Mouse (Mus musculus) B cell, adult 2 months (primary cell): ENCODE measurements around the gene Il4ra.

Experiments used
- DNase-seq, 2 experiments: peaks; one replicate each; pipeline ENCODE4 v3.0.0; 2022

Il4ra gene

DNA sequence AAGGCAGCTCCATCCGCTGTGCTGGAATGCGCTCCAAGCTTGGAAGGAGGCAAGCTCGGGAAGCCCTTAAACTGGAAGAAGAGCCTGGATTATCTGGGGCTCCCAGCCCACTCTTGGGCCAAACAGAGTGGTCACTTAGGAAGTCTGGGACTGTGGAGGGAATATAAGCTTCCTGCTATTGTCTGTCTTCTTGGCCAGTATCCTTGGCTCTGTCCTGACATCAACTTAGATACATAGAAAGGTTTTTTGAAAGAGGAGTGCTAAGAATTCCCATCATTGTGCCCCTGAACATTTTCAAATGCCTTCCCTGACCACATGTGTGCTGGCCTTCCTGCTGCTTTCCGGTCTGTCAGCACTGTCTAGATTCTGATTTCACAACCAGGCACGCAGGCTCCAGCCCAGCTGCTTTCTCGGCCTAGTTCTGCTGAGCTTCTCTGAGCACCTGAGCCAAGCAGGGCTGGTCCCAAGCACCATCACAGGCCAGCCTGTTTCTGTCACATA lies 989 bp upstream of the Il4ra start:
- DNase-seq, result no peak

DNA sequence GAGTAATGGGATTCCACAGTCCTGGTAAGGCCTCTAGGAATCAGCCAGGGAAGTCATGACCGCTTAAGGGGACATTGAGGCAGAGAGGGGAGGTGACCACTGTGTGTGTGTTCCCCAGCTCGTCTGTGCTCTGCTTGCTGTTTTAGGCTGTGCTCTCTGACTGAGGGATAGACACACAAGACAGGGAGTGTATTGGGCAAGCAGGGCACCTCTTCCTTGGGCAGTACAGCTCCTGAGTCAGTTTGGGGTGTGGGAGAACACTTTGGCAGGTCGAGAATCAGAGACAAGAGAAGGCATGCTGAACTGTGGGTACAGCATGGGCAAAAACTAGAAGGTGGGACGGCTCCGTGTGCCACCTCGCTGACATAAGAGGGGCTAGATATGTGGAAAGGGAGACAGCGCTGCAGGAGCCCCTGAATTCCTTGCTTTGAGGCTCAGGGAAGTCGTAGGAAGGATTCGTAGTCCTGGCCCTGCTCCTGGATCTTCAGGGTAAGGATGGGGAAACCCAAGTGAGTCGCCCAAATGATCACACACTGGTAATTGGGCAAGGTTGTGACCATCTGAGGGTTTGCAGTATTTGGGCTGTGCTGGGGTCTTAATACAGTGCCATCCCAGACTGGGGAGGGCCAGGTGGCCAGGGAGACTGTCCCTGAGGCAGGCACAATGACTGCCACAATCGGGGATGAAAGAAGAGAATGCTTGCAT lies 1.1 kb downstream of the Il4ra start:
- peak in 1 of 2 experiments; percentile 27 for DNase-seq

- peak in 1 of 2 experiments; percentile 13 for DNase-seq
Observed at GRCm38 (mm10) chr7:125553653-125554428, 1.9 kb downstream of the Il4ra start.

GRCm38 (mm10) chr7:125554456-125555114 lies 2.7 kb downstream of the Il4ra start:
- DNase-seq, result peak in 1 of 2 experiments; percentile 43

- peak; percentile 66 to 68 for DNase-seq
Observed at GRCm38 (mm10) chr7:125555351-125555872, 3.5 kb downstream of the Il4ra start.

DNA sequence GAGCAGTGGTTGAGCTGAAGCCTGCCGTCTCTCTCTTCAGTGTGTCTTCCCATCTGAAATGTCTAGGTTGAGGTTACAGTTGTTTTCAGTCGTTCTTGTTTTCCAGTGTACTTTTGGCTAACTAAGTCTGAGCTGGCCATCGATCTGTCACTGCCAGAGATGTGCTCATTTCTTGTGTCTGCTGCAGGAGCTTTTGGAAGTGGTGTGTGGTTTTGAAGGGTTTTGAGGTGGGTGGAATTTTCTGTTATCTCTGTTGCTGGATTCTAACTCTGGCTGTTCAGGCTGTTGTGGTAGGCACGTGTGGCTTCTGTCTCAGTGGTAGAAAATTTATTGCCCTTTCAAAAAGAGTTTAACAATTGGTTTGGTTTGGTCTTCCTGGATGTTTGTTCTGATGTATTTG lies 4.2 kb downstream of the Il4ra start:
- DNase-seq, result no peak

GRCm38 (mm10) chr7:125556865-125557264 lies 4.9 kb downstream of the Il4ra start:
- peak; percentile 51 to 54 for DNase-seq

- DNase-seq, result no peak
Observed at GRCm38 (mm10) chr7:125558401-125558945, 6.6 kb downstream of the Il4ra start.

- DNase-seq, result no peak
Observed at GRCm38 (mm10) chr7:125558997-125559396, 7.1 kb downstream of the Il4ra start.

DNA sequence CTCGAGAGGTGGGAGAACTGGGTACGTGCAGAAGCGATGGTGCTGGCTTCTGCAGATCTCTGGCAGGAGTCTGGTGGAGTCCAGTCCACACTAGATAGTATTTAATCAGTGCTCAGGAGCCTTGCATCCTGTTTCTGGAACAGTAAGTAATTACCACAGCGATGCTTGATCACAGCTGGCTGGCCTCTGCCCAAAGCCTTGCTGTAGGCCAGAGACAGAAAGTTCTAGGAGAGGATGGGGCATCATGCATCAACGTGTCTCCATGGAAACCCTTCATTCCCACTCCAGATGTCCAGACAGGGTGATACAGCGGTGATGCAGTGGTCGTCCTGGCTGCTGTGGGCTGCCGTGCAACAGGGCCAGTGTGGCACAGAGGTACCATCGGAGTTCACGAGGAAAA lies 7.6 kb downstream of the Il4ra start:
- DNase-seq, result no peak

DNA sequence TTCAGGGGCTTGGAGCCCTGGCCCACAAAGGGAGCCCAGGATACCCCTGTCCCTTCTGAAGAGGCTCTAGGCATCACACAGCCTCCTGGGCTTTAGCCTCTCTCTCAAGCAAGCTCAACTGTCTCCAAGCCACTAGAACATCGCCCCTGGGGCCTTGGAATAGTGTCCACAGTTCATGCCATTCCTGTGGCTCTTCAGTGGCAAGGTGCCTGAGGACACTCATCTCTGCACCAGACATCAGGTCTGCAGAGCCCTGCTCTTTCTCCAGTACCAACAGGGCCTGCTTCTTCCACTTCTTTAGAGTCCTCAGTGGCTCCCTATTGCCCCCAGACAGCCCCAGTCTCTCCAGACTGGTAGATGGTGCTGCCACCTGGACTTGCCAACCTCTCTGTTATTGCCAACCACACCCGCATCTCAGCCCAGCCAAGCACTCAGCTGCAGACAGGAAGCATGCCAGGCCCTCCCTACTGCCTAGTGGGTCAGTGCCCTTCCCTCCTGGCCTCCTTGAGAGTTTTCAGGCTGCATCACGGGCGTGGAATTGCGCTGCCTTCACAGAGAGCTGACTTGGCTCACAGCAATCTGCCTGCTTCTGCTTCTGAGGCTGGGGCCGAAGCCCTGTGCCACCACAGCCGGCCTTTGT lies 8.3 kb downstream of the Il4ra start:
- no peak for DNase-seq

- peak; percentile 71 to 76 for DNase-seq
Observed at GRCm38 (mm10) chr7:125561085-125561690, 9.3 kb downstream of the Il4ra start.

DNA sequence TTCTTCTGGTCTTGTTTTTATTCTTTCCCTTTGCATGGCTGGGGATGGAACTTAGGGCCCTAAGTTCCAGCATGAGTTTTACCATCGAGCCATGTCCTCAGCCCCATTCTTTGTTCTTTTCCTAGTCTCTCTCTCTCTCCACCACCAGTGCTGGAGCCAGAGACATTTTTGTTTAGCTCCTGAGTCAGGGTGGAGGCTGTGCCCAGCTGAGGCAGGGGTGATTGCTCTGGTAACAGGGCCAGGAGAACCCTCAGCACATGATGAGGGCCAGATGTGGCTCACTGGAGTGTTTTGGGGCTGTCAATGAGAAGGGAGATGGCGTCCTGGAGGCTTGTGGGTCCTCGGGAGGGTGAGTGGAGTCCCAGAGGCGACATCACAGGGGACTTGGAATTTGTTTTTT lies 10.5 kb downstream of the Il4ra start:
- DNase-seq, result no peak

DNA sequence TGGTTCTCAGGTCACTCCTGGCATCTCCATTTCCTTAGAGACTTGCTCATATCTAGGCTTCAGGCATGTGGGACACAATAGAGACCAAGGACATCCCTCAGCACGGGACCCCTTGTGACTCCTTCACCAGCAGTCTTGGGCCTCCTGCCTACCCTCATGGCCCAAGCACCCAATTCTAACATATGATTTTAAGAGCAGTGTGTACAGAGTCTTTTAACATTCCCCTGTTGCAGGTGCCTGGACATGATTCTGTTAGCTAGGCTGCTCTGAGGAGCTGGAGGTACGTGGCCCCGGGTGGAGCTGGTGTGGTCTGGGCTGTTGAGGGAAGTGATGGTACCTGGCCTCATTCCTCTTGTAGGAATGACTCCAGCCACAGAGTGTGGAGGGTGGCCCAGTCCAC lies 11.2 kb downstream of the Il4ra start:
- DNase-seq, result no peak

DNA sequence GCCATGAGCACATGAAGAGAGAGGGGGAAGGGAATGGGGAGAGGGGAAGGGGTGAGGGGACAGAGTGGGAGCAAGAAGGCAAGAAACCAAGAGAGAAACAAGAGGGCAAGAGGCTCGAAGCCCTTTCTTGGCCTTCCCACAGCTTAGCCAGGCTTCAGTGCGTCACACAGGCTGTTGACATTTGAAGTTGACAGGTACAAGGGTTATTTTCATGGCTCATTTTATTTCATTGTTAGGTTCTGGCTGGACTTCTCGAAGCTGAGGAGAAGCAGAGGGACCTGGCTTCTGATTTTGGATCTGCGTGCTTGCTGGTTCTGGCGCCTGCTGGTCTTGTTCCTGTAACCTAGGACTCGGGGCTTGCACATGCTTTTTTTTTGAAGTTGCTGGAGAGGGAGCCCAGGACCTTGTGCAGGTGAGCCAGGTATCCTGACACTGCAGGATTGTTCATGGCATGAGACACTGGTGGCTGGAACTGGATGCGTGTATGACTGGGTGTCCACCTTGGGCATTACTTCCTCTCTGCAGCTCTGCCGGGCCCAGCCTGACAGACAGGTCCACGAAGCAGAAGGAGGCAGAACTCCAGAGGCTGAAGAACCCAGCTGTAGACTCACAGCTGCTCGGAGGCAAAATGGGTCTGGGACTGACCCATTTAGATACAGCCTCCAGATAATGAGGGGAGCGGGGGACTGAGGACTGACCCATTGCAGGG lies 12.6 kb downstream of the Il4ra start:
- no peak for DNase-seq

- no peak for DNase-seq
Observed at GRCm38 (mm10) chr7:125565516-125566285, 13.8 kb downstream of the Il4ra start.

GRCm38 (mm10) chr7:125566420-125566819 lies 14.5 kb downstream of the Il4ra start:
- no peak for DNase-seq

- DNase-seq, result no peak
Observed at GRCm38 (mm10) chr7:125568888-125569287, 17.0 kb downstream of the Il4ra start.

DNA sequence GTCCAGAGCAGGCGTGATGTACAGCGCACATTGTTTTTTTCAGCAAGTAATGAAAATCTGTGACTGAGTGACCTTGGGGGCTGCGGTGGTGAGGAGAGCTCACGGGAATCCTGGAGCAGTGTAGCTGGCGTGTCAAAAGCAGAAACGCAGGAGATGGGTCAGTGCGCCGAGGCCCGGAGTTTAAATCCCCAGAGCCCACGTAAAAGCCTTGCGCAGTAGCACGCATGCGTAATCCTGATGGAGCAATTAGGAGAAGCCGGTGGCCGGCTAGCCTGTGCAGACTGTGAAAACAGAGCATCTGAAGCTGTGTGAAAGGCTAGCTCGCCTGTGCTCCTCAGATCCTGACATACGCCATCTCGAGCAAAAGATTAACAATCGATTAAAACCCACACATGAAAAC lies 20.0 kb downstream of the Il4ra start:
- no peak for DNase-seq

DNA sequence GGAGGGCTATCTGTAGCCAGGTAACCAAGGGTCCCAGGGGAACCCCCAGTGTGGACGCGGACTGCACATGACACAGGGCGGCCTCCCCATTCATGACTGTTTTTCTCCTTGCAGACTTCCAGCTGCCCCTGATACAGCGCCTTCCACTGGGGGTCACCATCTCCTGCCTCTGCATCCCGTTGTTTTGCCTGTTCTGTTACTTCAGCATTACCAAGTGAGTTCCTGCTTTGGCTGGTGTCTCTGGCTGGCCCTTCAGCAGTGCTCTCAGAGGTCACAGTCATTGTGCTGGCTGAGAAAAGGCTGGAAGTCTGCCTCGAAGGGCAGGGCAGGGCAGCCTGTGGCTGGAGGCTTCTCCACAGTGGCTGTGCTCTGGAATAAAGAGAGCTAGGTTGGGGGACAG lies 20.8 kb downstream of the Il4ra start:
- DNase-seq, result no peak

DNA sequence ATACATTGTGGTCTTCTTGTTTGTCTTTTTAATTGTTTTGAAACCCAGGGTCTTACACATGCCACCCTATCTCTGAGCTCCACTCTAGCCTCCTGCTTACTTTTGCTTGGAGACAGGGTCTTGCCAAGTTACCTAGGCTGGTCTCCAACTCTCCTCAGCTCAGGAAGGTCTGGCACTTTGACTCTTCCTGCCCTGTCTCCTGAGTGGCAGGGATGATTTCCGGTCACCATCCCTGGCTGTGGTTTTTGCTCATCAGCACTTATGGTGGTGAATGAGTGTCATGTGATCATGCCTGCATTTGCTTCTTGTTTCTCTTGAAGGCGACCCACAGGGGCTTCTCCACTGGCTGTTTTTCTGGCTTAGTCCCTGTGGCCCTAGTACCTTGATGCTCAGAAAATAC lies 21.9 kb downstream of the Il4ra start:
- no peak for DNase-seq
